Mouse (Mus musculus) layer of hippocampus, adult 9-10 months (tissue): ENCODE results near the gene Ap1g2.
A peak's percentile ranks its signal among the peaks of the same experiment; 100 is the strongest.

Source experiments
- DNase-seq: peaks from one replicate; pipeline ENCODE4 v3.0.0; 2022; ENCODE audit warnings: low spot score

Ap1g2 gene

DNA sequence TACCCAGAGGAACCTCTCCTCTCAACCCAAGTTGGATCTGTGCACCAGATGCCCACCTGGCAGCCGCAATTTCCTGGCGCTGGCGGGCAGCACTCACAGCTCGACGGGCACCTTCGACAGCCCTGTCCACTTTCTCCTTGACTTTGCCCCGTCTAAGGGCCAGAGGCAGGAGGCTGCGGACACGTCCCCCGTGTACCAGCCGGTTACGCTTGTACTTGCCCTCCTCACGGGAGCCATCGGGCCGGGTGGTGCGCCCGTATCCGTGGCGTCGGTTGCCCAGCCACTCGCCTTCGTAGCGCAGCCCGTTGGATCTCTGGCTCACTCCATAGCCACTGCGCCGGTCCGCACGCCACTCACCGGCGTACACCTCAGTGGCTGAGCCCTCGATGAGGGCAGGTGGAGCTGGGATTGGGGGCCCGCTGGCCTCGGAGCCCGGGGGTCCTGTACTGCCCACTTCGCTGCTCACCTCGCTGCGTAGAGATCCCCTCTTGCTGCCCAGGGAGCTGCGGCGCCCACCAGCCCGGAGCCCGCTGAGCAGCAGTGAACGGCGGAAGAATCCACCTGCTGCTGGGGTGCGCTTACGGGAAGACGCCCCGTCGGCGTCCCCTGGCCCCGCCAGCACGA is 7.1 kb upstream of the Ap1g2 start:
- no peak for DNase-seq

DNA sequence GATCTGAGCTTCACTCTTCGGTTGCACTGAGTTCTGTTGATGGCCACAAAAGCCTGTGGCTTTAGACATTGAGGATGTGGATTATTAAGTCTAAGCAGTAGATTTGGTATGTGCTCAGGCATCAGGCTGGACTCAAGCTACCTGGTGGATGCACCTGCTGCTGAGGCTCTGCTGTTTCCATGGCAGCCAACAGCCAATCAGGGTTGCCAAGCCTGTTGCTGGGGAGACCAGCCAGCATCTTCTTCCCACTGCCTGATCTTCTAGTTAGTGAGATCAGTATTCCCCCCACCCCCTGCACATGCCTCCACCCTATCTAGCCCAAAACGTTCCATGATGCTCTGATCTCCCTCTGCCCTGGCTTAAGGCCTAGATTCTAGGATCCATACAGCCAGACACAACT is 5.3 kb upstream of the Ap1g2 start:
- no peak for DNase-seq

DNA sequence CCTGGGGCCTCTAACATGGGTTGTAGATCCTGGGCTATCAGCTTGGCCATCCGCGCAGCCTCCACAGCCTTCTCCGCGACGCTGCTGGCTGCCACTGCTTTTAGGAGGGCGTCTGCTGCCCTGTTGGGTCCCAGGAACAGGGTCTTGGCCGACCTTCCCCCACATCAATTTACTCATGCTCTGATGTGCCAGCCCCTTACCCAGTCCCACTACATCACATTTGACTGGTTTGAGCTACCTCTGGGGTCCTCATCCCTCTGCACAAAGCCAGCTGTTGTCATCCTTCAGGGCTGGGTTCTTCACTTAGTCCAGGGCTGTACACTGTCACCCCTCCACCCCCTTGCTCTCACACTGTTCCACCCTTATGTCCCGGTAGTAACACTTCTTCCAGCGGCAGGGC is 3.7 kb upstream of the Ap1g2 start:
- no peak for DNase-seq

GRCm38 (mm10) chr14:55109048-55109873 is 2.9 kb upstream of the Ap1g2 start:
- DNase-seq: no peak

DNA sequence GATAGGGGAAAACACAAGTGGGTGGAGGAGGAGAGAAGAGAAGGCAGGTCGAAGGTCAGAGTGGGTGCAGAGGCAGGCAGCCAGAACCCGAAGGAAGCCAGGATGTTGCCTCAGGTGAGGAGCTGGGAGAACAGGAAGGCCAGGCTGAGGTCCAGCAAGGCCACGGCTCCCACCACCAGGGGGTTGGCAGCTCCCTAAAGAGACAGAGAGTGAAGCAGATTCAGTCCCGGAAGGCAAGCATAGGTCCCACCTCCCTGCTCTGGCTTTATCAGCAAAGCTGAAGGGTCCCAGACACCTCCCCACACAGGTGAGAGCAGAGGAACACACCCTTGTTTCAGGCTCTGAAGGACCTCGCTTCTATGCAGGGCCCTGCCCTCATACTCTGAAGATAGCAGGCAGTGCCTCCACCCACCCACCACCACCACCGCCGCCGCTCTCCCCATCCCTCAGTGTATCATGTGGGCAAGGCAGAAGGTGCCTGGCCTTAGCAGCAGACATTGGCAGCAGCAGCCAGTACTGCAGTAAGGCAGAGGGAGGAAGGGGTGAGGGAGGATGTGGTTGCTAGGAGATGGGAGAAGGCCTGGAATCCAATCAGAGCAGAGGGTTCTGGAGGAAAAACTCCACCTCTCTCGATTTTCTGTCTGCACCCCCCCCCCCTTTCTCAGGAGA is 1.9 kb upstream of the Ap1g2 start:
- no peak for DNase-seq

GRCm38 (mm10) chr14:55106990-55107389 is 597 bp upstream of the Ap1g2 start:
- DNase-seq: no peak

- no peak for DNase-seq
Measured at GRCm38 (mm10) chr14:55105386-55105785, 1.0 kb downstream of the Ap1g2 start.

DNA sequence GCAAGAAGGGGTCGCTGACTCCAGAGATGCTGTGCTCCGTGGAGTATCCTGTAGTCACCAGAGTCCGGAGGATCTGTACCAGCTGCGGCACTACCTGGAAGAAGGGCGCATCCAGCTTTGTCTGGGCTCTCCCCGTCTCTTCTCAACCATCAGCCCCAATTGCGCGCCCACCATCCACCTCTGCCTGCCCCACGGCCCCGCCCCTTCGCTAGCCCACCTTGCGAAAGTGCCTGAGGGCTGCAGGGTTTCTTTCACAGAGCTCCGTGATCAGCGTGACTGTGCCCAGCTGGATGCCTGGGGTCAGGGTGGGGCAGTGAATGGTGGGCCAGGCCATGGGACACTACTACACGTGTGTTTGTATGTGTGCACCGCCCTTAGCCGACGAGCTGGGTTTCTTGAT is 2.0 kb downstream of the Ap1g2 start:
- no peak for DNase-seq

DNA sequence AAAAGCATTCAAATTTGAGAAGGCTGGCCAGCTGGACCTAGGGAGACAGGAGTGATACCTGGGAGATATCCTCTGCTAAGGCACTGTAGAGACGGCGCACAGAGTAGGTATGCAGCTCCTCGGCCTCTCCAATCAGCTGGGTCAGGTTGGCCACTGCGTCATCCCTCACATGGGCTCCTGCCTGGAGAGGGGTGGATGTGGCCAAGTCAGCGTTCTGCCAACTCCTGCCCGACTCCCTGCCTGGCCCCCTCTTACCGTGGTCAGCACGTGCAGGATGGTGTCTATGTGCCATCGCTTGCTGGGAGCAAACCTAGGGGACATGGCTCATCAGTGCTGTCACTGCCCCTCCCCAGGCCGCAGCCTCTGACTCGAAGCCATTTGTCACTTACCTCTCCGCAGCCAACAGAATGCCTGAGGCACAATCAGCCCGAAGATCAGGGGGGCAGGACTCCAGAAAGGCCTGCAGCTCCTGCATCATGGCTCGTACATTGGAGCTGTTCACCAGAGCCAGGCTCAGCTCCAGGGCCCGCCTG is 4.1 kb downstream of the Ap1g2 start:
- DNase-seq: no peak

- DNase-seq: no peak
Measured at GRCm38 (mm10) chr14:55101592-55101991, 4.8 kb downstream of the Ap1g2 start.

GRCm38 (mm10) chr14:55098067-55098466 is 8.3 kb downstream of the Ap1g2 start:
- no peak for DNase-seq

DNA sequence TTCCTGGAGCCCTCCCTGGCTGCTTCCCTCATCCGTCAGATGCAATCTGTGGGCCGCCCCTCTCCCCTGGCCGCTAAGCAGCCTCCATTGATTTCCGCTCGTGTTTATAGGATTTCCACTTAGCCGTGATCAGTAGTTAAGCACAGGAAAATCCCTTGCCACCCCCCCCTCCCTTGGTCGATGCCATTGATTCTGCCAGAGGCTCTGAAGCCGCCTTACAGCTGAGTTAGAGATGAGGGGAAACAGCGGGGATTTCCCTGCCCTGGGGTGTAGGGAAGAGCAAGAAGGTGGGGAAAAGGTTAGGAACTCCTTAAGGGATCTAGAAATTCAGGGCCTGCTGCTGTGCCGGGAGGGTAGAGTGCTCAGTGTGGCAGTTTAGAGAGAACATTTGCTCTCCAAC is 8.7 kb downstream of the Ap1g2 start:
- no peak for DNase-seq

DNA sequence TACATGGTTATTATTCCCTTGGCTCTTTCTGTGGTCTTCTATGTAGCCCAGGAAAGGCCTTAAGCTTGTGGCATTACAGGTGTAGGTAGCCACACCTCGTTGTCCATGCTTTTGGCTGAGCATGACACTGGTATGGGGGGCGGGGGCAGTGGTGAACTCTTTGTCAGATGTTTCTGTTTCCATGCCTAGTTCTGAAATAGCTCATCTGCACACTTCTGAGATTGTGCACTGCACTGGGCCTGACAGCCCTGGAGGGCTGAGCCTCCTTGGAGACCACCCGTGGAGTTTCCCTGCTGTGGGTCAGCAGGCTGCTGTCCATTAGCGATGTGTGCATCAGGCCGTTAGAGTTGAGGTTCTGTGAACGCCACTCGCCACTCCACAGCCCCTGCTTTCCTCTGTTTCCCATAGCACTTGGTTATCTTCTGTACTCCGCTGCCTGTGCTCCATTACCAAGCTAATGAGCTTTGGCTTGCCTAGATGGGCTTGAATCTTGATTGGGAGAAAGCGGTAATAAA is 9.8 kb downstream of the Ap1g2 start:
- no peak for DNase-seq

DNA sequence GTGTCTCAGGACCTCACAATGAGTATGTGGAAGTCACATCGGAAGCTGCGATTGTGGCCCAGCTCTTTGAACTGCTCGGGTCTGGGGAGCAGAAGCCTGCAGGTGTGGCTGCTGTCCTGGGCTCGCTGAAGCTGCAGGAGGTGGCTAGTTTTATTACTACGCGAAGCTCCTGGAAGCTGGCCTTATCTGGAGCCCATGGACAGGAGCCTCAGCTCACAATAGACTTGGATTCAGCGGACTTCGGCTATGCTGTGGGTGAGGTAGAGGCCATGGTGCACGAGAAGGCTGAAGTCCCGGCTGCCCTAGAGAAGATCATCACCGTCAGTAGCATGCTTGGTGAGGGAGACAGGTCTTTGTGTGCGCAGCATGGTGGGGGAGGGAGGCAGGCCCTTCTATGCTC is 10.7 kb downstream of the Ap1g2 start:
- DNase-seq: no peak

DNA sequence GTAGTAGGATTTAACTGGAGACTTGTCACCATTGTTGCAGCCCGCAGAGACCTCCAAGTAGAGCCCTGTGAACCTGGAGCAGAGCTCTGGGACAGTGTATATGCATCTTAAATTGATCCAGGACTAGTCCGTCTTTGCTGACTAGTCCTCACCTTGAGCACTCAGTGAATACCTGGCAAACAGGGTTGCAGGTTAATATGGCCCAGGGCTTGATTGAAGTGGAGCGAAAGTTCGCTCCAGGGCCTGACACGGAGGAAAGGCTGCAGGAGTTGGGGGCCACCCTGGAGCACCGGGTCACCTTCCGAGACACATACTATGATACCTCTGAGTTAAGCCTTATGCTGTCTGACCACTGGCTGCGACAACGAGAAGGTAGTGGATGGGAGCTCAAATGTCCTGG is 11.1 kb downstream of the Ap1g2 start:
- no peak for DNase-seq

DNA sequence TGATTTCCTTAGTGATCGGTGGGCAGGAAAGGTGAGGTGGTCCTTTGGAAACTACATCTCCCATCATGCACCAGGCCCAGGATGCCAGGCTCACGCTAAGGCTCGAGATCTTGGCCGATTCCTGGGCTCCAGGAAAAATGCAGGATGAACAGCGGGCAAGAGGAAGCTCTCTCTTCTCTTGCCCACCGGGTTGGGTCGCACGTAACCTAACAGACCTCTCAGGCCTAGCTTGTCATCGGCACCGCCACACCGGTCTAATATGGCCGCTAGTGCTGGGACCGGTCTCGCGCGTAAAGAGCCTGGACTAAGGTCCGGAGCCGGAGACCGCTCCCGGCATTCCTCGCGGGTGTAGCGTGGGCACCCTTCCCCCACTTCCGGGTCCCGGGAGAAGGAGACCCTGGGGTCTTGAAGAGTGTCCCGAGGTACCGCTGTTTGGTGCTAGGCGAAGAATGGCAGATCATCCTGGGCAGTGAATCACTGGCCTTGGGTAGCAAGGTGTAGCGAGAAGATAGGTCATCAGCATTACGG is 11.6 kb downstream of the Ap1g2 start, which contains the start of gene Thtpa:
Thtpa (plus strand) TSS at position 81 of the 528 bp plus-strand sequence.
- no peak for DNase-seq

DNA sequence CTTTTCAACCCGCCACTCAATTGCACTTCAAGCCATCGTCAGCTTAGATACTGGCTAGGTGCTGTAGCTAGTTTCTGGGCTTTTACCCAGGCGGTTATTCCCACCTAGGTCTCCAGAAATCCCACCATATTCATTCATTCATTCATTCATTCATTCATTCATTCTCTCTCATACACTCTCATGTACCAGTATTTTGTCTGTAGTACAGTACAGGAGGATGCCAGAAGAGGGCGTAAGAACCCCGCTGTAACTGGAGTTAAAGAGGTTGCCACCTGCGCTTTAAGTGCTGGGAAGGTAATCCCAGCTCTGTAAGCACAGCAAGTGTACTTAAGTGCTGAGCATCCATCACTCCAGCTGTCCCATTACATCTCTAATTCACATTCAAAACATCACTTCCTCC is 12.5 kb downstream of the Ap1g2 start:
- no peak for DNase-seq

- DNase-seq: peak; percentile 95
Measured at GRCm38 (mm10) chr14:55092011-55092577, 14.3 kb downstream of the Ap1g2 start, which contains the start of gene Zfhx2. TSS of gene Zfhx2 (minus strand) at chr14:55092324.

GRCm38 (mm10) chr14:55091209-55091865 is 15.1 kb downstream of the Ap1g2 start:
- DNase-seq: no peak

- no peak for DNase-seq
Measured at GRCm38 (mm10) chr14:55089199-55089947, 17.0 kb downstream of the Ap1g2 start.
